Mouse (Mus musculus) thymus, postnatal 0 days (tissue): ENCODE results near the gene Pcnt. TPM values are rescaled to one million over a fixed set of nuclear protein-coding genes. Genes with fewer than 3 reads are reported as not detected.

Experiments used
- DNase-seq: peaks from one replicate; pipeline ENCODE4 v3.0.0-alpha.2; 2015; ENCODE audit warnings: low spot score
- polyA plus RNA-seq: library from polyadenylated mRNA; unstranded; fragments of >200 nt; fragmentation: Nextera tagmentation; extraction: Ambion mirVana; gene quantifications from 2 replicates; pipeline ENCODE4 v1.2.1, GENCODE M21; 2015

Pcnt gene
- 14.8 and 17.5 TPM in 2 replicates for polyA plus RNA-seq

- DNase-seq: peak; percentile 98
These were observed at the start of gene Pcnt for GRCm38 (mm10) chr10:76442178-76443088. TSS of gene Pcnt (minus strand) at chr10:76442786.

DNA sequence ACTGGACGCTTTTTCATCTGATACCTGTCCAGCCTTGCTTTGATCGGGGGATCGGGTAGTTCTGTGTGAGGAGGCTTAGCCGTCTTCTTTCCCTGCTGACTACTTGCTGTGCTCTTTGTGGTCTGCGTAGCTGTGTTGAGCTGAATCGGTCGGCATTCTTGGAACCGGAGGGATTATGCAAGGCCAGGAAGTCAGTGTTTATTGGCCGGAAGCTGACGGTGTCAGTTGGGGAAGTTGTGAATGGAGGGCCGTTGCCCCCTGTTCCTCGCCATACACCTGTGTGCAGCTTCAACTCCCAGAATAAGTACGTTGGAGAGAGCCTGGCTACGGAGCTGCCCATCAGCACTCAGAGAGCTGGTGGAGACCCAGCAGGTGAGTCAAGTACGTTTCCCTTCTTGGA lies 46.6 kb upstream of the Pcnt start:
- no peak for DNase-seq

DNA sequence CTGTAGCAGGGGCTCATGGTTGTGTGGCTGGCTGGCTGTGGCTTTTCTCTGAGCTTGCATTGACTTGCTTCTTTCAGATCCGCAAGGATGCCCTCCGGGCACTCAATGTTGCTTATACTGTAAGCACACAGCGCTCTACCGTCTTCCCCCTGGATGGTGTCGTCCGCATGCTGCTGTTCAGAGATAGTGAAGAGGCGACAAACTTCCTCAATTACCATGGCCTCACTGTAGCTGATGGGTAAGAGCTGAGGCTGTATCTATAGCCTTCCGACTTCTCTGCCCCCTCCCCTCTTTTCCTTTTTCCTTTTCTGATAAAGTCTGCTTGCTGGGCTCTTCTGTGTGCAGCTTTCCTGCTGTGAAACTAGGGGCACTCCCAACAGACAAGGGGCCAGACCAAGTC lies 45.7 kb upstream of the Pcnt start:
- no peak for DNase-seq

DNA sequence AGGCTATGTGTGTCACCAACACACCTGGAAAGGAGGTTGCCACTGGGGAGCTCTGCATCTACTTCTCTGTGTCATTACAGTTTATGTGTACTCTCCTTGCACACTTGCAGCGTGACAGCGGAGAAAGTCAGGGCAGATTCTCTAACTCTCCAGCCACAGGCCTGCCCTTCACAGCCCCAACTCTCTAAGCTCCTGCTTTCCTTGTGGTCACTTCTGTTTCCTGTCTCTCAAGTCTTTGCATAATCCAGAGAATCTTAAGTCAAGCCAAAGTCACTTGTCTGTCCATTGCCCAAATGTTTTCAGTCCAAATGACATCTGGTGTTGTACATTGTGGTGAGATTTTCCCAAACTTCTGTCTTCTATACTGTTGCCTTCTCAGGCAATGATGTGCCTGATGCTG lies 43.7 kb upstream of the Pcnt start:
- DNase-seq: no peak

GRCm38 (mm10) chr10:76481480-76481879 lies 38.9 kb upstream of the Pcnt start:
- no peak for DNase-seq

- DNase-seq: no peak
These were observed 38.3 kb upstream of the Pcnt start for GRCm38 (mm10) chr10:76480851-76481250.

GRCm38 (mm10) chr10:76473759-76474158 lies 31.2 kb upstream of the Pcnt start:
- no peak for DNase-seq

GRCm38 (mm10) chr10:76468203-76469162 lies 25.9 kb upstream of the Pcnt start, which contains the start of the genes Mcm3ap and Ybey:
TSS of gene Mcm3ap (plus strand) at chr10:76468927.
TSS of gene Ybey (minus strand) at chr10:76469114.
- peak; percentile 90 for DNase-seq

DNA sequence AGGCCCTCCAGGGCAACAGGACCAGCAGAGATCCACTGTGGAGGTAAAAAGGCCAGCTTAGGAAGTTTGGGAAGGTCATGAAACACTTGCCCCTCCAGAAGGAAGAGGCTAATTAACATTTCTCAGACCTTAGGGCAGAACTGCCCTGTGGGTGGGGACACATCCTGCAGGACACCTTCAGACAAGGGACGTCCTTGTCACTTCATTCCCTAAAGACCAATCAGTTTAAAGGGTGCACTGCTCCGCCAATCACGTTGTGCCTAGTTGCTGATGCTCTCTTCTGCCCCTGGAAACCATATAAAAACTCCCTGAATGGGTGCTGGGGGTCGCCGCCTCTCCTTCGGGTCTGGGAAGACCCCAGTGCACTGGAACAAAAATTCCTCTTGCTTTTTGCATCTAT lies 20.1 kb upstream of the Pcnt start:
- DNase-seq: no peak

GRCm38 (mm10) chr10:76462312-76462711 lies 19.7 kb upstream of the Pcnt start:
- DNase-seq: no peak

GRCm38 (mm10) chr10:76461255-76461654 lies 18.7 kb upstream of the Pcnt start:
- DNase-seq: no peak

GRCm38 (mm10) chr10:76455289-76455688 lies 12.7 kb upstream of the Pcnt start:
- DNase-seq: peak; percentile 42

- no peak for DNase-seq
These were observed 6.3 kb upstream of the Pcnt start, which contains the start of gene 2610028H24Rik for GRCm38 (mm10) chr10:76448851-76449250. TSS of gene 2610028H24Rik (plus strand) at chr10:76449081.

- no peak for DNase-seq
These were observed 5.0 kb upstream of the Pcnt start for GRCm38 (mm10) chr10:76447406-76448229.

DNA sequence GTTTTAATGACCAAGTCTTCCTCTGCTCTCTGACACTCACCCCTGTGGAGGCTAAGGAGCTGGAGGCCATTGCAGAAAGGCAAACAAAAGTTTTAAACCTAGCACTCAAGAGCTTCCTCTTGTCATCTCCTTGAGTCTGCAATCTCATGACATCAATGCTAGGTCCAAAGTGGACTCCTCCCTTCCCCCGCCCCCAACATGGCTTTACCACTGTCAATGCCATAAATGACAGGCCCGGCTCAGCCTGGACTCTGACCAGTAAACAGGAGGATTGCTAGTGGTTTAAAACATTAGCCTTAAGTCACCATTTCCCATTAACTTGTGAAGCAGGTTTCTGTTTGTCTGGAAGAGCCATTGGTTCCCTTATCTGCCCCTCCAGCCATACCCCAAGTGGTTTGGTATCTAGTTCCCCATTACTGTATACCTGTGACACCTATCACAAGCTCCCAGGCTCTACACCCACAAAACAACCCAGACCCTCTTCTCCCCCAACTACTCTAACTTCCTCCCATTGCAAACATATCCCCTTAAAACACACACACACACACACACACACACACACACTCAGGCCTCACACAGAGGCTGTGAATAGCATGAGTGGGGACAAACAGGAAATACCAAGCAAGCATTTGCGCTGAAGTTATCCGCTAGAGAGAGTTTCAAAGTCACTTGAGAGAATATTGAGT lies 3.6 kb upstream of the Pcnt start:
- no peak for DNase-seq

DNA sequence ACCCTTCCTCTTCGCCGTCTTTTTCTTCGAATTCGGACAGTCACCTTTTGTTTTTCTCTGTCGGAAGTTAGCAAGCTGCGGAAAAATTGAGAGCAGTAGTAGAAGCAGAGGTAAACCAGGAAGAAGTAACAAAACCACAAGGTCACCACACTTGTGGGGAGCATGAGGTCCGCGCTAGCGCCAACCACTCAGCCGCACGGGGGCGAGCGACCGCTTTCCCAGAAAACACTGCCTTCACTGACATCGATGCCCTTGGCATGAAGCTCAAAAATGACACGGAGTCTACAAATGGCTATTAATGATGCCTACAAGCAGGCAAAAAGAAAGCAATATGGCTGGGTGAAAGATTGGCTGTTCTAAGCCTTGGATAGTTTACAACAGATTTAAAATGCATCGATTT lies 2.3 kb downstream of the Pcnt start, which contains the start of gene AC141477.1:
AC141477.1 (minus strand) TSS at position 164 of the 400 bp plus-strand sequence.
- no peak for DNase-seq

DNA sequence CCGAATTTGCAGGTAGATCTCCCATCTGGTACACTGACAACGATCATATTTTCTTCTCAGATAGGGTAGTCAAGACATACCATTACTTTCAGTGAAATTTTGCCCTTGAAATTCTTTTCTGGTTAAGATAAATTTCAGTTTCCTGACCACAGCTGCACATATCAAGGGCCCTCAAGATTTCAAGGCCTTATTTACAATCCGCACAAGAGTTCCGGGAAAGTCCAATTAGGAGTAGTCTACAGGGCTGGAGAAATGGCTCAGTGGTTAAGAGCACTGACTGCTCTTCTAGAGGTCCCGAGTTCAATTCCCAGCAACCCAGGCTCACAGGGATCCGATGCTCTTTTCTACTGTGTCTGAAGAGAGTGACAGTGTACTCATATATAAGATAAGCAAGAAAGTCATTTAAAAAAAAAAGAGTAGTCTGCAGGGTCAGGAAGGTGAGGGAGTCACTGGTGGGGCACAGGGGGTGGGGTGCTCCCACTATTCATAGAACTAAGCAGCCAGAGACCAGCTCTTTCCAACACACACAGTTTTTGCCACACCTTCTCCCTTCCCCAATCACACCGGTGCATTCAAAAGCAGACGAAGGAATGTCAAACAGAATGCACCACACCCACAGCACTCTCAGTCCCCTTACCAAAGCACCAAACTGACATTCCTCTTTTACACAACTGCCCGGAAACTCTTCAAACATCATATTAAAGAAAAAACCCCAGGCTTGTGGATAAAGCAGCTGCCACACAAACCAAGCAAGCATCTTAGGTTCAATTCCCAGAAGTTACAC lies 3.3 kb downstream of the Pcnt start:
- DNase-seq: no peak

DNA sequence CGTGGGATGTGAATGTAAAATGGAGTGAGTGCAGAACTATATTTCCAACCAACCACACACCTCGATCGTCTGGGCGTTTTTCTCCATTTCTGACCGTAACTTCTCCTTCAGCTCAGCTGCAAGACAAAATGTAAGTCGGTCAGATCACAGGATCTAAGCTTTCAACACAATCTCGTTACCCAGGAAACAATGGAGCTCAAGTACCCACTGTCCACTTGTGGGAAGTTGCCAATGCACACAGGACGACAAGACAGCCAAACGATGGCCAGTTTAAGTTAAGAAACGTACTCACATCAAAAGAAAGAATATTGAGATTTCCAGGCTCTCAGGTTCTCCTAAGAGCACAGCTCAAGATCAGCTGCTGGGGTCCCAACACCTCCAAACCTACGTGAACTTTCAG lies 8.7 kb downstream of the Pcnt start:
- no peak for DNase-seq

DNA sequence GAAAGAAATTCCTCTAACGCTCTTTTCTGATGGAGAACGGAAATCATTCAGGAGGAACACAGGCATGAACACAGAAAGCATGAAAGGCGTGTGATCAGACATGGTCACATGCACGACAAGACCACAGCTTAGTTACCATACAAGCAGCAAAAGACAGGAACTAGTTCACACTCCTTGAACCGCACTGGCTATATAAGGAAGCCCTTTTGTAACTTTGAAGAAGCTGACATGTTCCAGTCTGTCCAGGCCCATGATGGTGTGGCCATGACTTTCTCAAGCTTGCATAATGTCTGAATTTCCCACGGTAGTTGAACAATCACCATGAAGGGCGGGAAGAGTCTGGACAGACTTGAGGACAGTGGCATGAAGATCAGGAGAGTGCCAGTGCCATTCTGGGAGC lies 16.9 kb downstream of the Pcnt start:
- DNase-seq: no peak
